Mouse (Mus musculus) brain, embryonic 18.5 days (tissue): Measurements from ENCODE around the gene Cog4.

Experiments
- DNase-seq: peaks from one replicate; pipeline ENCODE4 v3.0.0-alpha.2; 2012; ENCODE audit warnings: low read depth, low spot score

The Cog4 gene

DNA sequence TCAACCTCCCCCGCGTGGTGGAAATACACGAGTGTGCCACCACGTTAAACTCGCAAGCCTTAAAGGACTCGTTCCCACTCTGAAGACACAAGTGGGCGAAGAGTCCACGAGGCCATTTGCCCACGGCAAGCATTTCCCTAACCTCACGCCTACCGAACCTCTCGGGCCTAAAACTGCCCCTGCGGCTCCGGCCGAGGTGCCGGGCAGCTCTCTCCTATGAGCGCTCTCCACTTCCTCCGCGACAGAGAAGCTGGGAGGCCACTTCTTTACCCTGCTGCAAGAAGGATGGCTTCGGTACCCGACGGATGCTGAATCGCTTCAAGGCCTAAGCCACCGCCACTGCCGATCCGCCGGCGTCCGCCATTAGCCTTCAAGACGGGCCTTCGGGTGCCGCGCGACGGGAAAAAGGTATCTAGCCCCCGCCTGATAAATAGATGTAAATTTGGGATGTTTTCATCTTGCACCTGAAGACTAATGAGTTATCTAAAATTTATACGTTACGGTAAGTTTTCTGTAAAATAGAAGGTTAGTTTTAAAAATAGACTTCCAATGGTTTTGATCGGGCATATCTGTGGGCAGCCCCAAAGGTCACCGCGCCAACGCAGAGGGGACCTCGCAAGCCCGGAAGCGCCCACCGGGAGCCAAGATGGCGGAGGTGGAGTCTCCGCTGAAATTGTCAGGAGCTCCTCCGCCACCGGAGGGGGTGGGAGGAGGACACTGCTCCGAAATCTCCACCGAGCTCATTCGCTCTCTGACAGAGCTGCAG is at the start of gene Cog4, which contains the start of gene Sf3b3:
TSS of gene Cog4 (plus strand) at position 196 of the 766 bp plus-strand sequence.
TSS of gene Sf3b3 (minus strand) at position 383 of the 766 bp plus-strand sequence.
- DNase-seq, result peak; percentile 73

DNA sequence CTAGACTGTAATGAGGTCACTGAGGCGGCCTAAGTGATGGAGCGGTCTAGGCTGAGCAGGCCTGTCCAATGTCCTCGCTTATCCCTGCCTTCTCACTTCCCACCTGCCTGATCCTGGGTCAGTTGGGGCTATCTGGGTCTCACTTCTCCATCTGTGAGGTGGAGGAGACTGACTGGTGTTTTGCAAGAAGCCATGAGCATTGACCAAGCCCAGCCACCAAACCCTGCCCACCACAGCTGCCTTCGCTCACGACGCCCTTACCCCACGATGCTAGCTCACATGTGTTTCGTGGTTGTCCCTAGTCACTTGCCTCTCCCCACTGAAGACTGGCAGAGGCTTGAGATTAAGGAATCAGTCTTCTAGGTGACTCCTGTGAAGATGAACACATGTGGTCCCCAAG is 49.3 kb upstream of the Cog4 start:
- no peak for DNase-seq

DNA sequence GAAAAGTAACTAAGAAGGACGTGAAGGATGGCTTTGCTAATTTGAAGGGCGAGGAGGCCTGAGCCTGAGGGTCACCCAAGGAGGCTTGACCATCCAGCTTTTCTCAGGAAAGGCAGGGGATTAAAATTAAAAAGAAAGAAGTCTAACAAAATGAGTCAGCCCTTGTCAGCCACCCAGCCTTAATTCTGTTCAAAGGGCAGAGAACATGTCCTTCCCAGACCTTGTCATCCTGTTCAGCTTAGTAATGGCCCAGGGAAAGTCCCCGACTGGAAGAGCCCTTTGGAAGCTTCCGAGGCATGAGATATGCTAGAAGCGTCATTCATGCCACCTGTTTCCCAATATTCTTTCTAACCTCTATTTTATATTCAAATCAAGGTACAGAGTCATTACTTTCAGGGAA is 43.4 kb upstream of the Cog4 start:
- no peak for DNase-seq

DNA sequence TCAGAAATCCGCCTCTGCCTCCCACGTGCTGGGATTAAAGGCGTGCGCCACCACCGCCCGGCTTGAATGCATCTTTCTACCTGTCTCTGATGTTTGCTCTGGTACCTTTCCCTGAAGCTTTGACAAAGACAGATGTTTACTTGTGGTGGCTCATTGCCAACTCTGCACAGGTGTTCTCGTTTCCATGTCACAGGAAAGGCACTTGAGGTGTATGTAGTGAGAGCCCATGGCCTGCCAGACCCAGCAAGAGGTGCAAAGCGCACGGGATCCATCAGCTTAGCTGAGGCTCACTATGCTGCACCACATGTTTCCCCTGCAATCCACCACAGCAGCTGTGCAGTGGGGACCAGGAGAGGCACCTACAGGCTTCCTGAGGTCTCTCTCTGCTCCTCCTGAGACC is 42.5 kb upstream of the Cog4 start:
- no peak for DNase-seq

DNA sequence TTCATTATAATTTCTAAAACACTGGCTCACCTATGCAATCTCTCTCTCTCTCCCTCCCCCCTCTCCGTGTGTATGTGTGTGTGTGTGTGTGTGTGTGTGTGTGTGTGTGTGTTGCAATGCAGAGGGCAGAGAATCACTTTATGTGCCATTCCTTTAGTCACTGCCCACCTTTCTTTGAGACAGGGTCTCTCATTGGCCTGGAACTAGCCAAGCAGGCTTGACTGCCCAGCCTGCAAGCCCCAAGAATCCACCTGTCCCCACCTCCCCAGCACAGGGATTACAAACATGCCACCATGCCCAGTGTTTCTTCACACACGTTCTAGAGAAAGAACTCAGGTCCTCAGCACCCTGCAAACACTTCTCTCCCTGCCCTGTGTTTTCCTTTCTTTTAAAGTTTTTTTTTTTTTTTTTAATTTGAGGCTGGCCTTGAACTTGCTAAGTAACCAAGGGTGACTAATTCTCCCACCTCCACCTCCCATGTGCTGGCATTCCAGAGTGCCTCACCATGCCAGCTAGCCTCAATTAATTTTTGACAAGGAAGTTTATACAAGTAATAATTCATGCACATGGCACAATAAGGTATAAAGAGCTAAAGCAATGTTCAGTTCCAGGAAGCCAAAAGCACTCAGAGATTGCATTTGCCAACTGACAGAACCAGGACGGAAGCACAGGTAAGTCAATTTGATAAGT is 41.4 kb upstream of the Cog4 start:
- no peak for DNase-seq

DNA sequence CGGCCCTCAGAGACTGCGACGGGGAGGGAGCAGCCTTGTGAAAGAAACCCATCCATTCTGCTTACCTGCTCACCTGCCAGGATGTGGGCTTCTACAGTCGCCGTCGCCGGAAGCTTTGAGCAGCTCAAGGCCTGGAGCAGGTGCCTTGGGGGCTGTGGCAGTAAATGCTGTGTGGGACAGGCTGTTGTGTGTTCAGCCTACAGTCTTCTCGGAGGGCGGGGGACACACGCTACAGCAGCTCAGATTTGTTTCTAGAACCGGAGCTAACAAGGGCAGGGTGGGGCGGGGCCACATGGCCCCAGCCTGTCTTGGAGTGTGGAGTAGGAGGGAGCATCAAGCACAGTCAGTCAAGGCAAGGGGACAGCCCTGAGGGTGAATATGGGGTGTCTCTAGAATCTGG is 40.7 kb upstream of the Cog4 start, which contains the start of gene Il34:
TSS of gene Il34 (minus strand) at position 256 of the 400 bp plus-strand sequence.
- DNase-seq, result no peak

DNA sequence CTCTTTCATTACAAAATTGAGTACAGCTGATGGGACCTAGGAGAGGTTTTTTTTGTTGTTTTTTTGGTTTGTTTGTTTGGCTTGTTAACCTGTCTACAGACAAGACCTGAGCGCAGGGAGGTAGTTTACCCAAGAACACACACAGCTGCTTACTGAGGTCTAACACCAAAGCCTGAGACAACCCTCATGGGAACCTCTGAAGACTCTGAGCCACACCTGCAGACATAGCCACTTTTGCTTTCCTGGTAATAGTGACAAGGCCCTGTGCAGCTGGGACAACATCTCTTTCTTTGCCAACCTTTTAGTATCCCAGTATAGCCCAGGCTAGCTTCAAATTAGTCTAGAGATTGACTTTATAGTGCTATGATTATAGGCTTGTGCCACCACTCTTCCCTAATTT is 40.3 kb upstream of the Cog4 start:
- DNase-seq, result no peak

DNA sequence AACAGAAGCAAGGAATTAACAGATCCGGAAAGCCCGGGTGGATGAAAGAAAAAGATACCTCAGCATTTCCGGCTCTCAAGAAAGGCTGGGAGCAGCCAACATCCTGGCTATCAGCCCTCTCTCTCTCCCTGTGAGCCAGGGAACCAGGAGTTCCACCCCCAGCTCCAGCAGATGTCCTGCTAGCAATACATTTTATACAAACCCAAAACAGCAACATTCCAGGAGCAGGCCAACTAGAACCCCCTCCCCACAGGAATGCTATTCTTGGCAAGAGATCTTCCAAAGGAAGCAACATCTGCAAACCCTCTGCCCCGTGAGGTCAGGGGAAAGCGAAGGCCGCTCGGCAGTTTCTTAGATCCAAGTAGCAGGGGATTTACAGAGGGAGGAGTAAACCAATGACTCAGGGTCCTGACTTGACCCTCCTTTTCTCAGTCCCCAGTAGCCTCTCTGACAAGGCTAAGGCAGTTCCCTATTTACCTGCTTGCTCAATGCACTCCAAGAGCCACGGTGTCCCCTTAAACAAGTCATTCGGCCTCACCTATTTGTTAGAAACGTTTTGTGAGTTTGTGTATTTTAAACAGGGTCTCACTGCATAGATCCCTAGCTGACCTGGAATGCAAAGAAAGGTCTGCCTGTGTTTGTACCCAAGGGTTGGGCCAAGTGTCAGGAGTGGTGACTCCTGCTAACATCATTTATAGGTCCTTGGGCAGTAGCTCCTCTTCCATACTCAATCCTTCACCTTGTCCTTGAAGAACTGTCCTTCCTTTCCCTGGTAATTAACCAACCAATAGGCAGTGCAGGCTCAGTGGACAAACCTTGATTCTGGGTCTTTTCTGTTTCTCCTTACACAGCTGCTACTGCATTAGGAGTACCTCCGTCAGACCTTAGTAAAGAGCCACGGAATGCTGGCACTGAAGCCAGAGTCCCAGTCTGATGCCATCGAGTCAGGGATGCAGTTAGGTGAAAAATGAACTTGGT is 37.6 kb upstream of the Cog4 start:
- DNase-seq, result no peak

DNA sequence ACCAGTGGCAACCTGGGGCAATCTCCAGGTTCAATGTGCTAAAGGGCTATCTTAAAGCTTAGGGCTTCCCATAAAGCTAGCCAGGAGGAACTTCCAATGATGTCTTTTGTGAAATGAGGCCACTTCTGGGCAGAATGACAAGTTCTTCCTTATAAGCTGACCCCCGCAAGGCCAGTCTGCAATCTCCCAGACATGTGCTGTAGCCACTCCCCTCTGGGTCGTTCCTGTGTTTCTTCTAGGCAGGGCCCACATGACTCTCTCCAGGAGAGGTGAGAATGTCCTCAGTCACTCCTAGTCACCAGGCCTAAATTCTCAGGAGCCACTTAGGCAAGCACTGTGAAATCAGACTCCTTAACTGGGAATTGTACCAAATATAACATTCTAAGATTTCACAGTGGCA is 36.6 kb upstream of the Cog4 start:
- no peak for DNase-seq

DNA sequence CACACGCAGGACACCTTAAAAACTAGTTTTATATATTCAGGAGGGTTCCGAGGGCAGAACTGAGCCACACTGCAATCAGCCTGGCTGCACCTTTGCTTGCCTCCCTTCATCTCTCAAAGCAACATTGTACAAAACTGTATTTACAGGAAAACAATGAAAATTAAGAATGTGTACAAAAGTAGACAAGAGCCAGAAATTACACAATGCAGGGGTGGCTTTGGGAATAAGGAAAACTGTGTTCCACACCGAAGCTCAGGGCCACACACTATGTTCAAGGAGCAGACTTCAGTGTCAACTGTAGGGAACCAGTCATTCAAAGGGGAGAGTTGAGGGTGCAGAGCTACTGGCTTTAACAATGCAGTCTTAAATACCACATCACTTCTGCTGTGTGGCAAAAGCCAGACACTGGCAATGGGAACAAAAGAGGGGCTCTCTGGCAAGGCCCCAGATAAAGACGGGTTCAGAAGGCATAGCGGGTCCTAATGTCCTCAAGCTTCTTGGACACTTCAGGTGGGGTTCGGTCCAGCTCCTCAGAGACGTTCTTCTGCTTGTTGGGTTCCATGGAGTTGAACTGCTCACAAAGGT is 35.8 kb upstream of the Cog4 start:
- DNase-seq, result no peak

DNA sequence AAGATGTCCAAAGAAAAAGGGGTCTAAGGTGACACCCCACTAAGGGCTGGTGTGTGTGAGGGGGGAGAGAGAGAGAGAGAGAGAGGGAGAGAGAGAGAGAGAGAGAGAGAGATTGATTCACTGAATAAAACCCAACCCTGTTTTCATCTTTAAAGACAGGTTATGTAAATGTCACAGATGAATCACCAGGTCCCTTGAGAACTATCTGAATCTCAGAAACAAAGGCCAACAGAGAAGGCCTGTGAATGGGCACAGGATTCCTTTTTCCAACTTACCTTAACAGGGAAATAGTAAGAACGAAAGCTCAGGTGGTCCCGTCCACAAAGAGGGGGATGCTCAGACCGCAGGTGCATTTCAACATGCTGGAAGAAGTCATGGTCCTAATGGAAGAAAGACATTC is 35.3 kb upstream of the Cog4 start:
- DNase-seq, result no peak

DNA sequence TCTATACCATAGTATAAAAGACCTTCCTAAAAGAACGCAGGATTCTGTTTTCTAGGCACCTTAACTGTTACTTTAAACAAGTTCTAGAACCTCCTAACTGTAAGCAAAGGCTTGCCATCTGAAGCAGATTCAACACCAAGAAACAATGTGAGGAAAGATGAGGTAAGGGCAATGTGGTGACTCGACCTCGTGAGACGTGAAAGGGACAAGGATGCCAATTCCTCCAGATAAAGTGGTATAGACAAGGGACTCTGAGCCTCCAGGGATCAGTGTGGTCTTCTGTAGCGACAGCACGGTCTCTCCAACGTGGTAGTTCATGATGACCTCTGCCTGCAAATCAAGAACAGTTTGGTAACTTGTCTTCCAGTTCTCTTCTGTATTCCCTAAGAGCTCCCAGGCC is 34.6 kb upstream of the Cog4 start:
- DNase-seq, result no peak

DNA sequence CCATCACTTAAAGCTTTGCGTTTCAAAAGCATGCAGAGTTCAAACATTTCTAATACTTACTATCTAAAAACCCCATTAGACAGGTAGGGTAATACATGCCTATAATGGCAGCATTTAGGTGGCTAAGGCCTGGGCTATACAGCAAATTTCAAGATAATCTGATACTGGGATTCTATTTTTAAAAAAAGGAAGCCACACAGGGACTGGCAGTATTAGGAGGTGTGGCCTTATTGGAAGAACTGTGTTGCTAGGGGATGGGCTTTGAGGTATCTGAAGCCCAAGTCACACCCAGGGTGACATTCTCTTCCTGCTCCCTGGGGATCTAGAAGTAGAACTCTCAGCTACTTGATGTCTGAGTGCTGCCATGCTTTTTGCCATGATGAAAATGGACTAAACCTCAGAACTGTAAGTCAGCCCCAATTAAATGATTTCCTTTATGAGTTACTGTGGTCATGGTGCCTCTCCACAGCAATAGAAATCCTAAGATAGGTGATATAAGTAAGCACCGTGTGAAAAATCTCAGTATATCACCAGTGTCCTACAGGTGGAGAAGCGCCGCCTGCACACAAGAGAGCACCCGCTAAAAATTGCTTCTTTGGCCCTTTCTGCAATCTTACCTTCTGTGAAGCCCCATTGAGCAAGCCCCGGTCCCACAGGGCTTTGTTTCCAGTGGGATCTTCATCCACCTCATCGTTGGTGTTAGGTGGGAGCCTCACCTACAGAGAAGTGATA is 33.9 kb upstream of the Cog4 start:
- no peak for DNase-seq

DNA sequence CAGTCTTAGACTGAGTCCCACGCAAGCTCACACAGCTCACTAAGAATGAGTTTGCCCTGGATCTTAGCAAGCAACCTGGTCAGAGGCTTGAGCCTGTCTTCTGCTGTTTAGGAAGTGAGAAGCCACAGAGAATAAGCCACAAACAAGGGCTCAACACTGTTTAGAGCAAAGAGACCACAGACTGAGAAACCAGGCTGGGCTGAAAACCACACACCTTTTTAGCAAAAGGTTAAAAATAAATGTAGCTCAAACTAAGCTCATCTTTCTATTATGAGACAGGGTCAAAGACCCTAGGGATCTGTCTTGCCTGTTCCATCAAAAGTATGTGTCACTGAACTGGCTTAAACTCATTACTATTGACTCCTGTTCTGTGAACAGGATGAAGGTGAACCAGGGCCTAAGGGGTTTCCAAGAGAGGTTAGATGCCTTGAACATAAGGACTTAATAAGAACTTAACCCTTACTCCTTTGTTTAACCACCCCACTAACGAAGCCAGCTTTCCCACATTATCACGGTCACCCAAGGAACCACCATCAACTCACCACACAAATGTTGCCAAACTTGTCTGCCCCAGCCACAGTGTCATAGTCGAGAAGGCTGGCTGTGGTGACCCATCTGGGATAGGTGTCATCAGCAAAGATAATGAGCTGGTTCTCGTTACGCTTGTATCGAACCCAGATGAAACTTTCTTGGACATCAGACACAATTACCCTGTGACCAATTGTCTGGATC is 33.2 kb upstream of the Cog4 start:
- no peak for DNase-seq

DNA sequence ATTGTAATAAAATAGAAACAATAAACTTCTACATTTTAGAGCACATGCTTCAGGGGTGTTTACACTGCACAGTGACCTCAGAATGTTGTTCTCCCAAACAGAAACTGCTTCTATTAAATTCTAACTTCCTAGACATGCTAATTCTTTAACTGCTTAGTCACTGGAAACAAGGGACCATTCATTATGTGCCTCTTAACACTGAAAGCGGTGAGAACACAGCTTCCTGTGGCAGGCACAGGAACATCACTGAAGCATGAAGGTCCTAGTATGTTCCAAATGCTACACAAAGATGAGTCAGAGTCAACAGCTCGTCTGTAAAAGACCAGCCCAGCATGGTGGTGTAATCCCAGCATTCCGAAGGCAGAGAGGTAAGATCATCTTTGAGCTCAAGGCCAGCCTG is 31.1 kb upstream of the Cog4 start:
- DNase-seq, result no peak

DNA sequence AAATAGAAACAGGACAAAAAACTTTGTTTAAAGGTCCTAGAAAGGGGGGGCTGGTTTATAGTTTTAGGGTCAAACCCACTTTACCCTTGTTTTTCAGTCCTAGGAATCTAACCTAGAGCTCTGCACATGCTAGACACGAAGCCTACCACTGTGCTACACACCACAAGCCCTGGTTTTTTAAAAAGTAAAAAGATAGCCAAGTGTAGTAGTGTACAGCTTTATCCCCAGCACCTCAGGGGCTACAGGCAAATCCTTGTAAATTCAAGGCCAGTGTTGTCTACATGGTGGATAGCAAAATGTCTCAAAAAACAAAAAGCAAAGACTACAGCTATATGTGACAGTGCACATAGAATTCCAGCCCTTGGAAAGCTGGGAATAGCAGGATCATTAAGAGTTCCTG is 29.4 kb upstream of the Cog4 start:
- DNase-seq, result no peak

DNA sequence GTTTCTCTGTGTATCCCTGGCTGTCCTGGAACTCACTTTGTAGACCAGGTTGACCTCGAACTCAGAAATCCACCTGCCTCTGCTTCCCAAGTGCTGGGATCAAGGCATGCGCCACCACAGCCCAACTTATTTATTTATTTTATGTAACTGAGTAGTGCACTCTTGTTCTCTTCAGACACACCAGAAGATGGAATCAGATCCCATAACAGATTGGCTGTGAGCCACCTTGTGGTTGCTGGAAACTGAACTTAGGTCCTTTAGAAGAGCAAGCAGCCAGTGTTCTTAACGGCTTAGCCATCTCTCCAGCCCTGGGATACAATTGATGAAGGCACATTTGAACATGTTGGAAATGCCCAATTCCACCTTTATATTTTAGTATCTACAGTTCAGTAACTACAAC is 27.8 kb upstream of the Cog4 start:
- no peak for DNase-seq

DNA sequence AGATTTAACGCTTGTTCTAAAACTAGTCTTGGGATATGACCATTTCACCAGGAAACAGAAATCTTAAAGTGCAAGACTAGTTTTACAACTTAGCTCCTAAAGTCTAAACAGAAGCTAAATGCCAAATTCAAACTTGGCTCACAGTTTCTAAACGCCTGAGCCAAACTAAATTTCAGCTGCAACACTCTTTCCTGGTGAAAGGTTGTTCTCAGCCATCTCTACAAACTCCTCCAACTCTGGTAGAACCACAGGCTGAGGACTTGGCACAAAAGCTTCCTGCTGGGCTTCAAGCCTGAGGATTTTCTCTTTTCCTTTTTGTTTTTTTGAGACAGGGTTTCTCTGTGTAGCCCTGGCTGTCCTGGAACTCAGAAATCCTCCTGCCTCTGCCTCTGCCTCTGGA is 26.1 kb upstream of the Cog4 start:
- DNase-seq, result no peak

DNA sequence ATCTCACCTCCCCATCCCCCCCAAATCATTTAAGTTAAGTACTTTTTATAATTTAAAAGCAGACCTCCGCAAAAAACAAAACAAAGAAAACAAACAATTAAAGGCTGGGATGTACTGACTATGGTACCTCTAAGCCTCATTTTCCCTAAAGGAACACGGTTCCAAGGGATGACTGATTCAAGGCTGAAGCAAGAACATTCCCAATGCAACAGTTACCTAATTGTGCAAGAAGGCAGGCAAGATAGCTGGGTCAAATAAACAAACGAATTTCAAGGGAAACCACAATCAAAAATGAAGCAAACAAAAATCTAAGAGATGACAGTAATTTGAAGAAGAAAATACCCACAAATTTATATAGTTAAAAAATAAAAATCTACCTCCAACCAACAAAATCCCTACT is 24.4 kb upstream of the Cog4 start:
- DNase-seq, result no peak

DNA sequence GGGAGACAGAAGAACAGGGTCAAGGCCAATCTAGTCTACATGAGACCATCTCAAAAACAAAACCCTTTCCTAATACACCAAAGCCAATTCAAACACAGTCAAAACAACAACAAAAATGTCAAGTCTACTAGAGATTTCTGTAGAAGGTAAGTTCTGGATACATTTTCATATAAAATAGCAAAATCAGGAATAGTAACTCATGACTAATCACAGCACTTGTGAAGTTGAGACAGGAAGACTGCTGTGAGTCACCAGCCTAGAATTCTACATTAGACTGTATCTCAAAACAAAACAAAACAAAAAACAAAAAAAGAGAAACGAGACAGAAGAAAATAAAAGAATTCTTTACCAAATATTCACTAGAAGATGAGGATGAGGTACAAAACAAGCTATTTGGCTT is 21.5 kb upstream of the Cog4 start:
- no peak for DNase-seq
